Mouse (Mus musculus) lung, adult 2 months (tissue): ENCODE results near the gene Mapk7. TPM values are rescaled to one million over a fixed set of nuclear protein-coding genes. Genes with fewer than 3 reads are reported as not detected.

ENCODE experiments used
- DNase-seq: peaks from one replicate; pipeline ENCODE4 v3.0.0; 2022
- H3K4me1 ChIP-seq: fragments of 200-500 bp; 2 replicates; pipeline ENCODE4 v1.6.1; 2011; ENCODE audit warnings: low read length; ENCODE audit not compliant: control insufficient read depth, insufficient read depth
- H3K4me3 ChIP-seq: fragments of 200-500 bp; replicated peaks from 2 replicates; pipeline ENCODE3; 2011; ENCODE audit warnings: low read depth, mild to moderate bottlenecking, control low read depth, low read length; ENCODE audit errors: extremely low read depth
- CTCF ChIP-seq: fragments of 200-500 bp; IDR thresholded peaks from 2 replicates; pipeline ENCODE4 v1.5.1; 2011; ENCODE audit warnings: mild to moderate bottlenecking, low read length, control low read depth; ENCODE audit not compliant: insufficient read depth
- POLR2A ChIP-seq: fragments of 200-500 bp; IDR thresholded peaks from 2 replicates; pipeline ENCODE4 v1.6.1; 2011; ENCODE audit warnings: low read depth, mild to moderate bottlenecking, control low read depth, low read length, borderline replicate concordance; ENCODE audit errors: extremely low read depth
- WGBS: fragments of 180-500 bp; shearing (Covaris S2); methylation state at CpG from one replicate; pipeline ENCODE4 v1.1.7; 2018; 5-methylcytosine and 5-hydroxymethylcytosine counted together
- polyA plus RNA-seq: library from polyadenylated mRNA; depleted of rRNA; stranded (reverse); fragments of >200 nt; gene quantifications from 2 replicates; pipeline ENCODE4 v1.2.3, GENCODE M21; 2012; rRNA removed

Gene Mapk7
- polyA plus RNA-seq, 1 experiment = 40.1 TPM

- H3K4me3 ChIP-seq = no peak overlapping the region
- WGBS = 46% methylated on average over 3 of the region's 3 CpGs
Observed at GRCm38 (mm10) chr11:61439170-61439569, 55.0 kb downstream of the Mapk7 start.

More at GRCm38 (mm10) chr11:61439170-61439569, 55.0 kb downstream of the Mapk7 start:
- TF ChIP-seq CTCF (no peak), POLR2A (no peak)
- H3K4me1 ChIP-seq = no peaks in the 10 kb centered on the region
- no peak for DNase-seq

Other genes starting within 250 kb of the Mapk7 start
- 84.6 and 94.5 TPM in 2 replicates for gene Aldh3a2, start 226.9 kb downstream of the Mapk7 start, polyA plus RNA-seq
- gene Slc47a2, start 151.5 kb downstream of the Mapk7 start, polyA plus RNA-seq = 0.19 and 0.29 TPM in 2 replicates
- gene Slc47a1, start 116.1 kb downstream of the Mapk7 start, polyA plus RNA-seq = 1.9 and 3.1 TPM in 2 replicates
- 0.27 and 0.44 TPM in 2 replicates for gene Rnf112, start 40.3 kb downstream of the Mapk7 start, polyA plus RNA-seq
- 1,294 and 1,321 TPM in 2 replicates for gene Mfap4, start 9.0 kb downstream of the Mapk7 start, polyA plus RNA-seq
- gene B9d1, start 10.7 kb upstream of the Mapk7 start, polyA plus RNA-seq = 28.4 and 37.5 TPM in 2 replicates
- gene Epn2, start 85.3 kb upstream of the Mapk7 start, polyA plus RNA-seq = 74.0 and 84.5 TPM in 2 replicates
- gene Grap, start 158.9 kb upstream of the Mapk7 start, polyA plus RNA-seq = 77.0 and 86.0 TPM in 2 replicates
- gene Fam83g, start 189.7 kb upstream of the Mapk7 start, polyA plus RNA-seq = 2.7 and 7.5 TPM in 2 replicates
- 0.06 TPM in 1 of 2 replicates, not detected in the other for gene Slc5a10, start 226.4 kb upstream of the Mapk7 start, polyA plus RNA-seq